Mouse (Mus musculus): Measurements from ENCODE around the gene Arfip1.

DNA sequence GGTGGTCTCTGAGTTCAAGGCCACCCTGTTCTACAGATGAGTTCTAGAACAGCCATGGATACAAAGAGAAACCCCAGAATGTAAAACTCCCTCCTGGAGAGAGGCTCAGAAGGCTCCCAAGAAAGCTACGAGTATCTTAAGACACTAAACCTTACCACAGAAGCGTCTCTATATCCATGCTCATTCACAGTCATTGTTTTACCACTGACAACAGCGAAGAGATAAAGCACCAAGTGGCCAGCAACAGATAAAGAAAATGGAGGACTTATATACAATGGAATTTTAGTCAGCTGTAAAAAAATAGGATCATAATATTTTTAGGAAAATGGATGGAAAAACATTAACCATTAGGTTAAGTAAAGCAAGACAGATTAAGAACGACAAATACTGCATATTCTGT, 77.2 kb downstream of the Arfip1 start:
- no peak for TF ChIP-seq CTCF (IDR thresholded peaks at IDR 0.05; ENCODE audit: control insufficient read depth, insufficient read depth, insufficient read length)
- no peak for TF ChIP-seq CEBPB (IDR thresholded peaks at IDR 0.05; ENCODE audit: low read depth)

All from C2C12 (cell line).